ENCODE assay signal across 8 mouse cellular contexts in genomic region chr3:105521178-105521631, GRCm38 (mm10).
DNase-seq lines count a peak whose midpoint lies in the region; ATAC-seq lines count a peak whose summit lies in the region.

No protein-coding gene starts in this region.

- ATAC-seq in erythroblast, adult 5-6 weeks (replicated peaks; ENCODE audit: low FRiP score, poor library complexity, severe bottlenecking) = no peak

- DNase-seq in ovary, postnatal 36 days (ENCODE audit: low spot score) = peak; percentile 23
- DNase-seq in ovary, postnatal 10 days (ENCODE audit: low spot score) = no peak
- peak; percentile 17 for DNase-seq in fibroblast of lung, adult 2 months (ENCODE audit: low read depth)
- peak; percentile 44 to 54 for DNase-seq in heart, postnatal 14 days
- peak; percentile 79 to 80 for DNase-seq in left cerebral cortex, postnatal 36 days (ENCODE audit: low spot score in 2 of 2)
- peak; percentile 45 for DNase-seq in right cerebral cortex, postnatal 4 days
- no peak for DNase-seq in thymus, adult 18-20 months

- intact Hi-C loops in heart, postnatal 14 days (cut with DNase I) = loop anchor here (5.0 kb wide), 1 partner anchor 69 kb away; the partner anchor contains the start of gene Kcnd3
- intact Hi-C loops in left cerebral cortex, postnatal 36 days (cut with DNase I) = no loop called here

Comparison
In these comparisons a context has a peak if more than half of its experiments do, and no peak if none do; other contexts are left out.
1. DNase-seq: peak in ovary, postnatal 36 days (single experiment), fibroblast of lung, adult 2 months (single experiment), heart, postnatal 14 days (2 of 2), left cerebral cortex, postnatal 36 days (2 of 2) and right cerebral cortex, postnatal 4 days (single experiment); none in ovary, postnatal 10 days (single experiment) and thymus, adult 18-20 months (0 of 2).